8 mouse cellular contexts compared by ENCODE assay signal in the genomic region with DNA sequence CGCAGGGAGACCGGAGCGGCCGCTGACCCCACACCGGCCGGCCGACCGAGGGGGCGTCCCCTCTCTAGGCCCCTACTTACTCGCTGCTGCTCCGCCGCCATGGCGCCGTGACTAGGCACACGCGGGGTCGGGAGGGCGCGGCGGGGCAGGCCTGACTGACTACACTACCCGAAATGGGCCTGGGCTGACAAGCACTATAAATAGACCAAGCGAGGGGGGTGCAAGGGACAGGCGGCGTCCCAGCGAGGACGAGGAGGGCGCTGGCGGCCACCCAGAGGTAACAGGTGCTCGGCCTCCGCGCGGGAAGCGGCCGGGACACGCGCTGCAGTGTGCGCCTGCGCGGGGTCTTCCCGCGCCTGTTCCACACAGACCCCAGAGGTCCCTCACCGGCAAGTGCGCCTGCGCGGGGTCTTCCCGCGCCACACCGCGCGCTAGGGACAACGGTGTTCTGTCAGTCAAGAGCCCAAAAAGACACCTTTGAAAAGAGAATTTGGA. TPM values are rescaled to one million over a fixed set of nuclear protein-coding genes. Genes with fewer than 3 reads are reported as not detected.
DNase-seq lines count a peak whose midpoint lies in the region; ATAC-seq and TF ChIP-seq lines count a peak whose summit lies in the region.

No protein-coding gene starts in this region.

- peak overlapping the region; percentile 57 for H3K9ac ChIP-seq in embryonic facial prominence, embryonic 12.5 days
- peak overlapping the region; percentile 54 for H3K9ac ChIP-seq in limb, embryonic 14.5 days (ENCODE audit: low read depth, low read length, severe bottlenecking)
- H3K9ac ChIP-seq in midbrain, postnatal 0 days (replicated peaks; ENCODE audit: low read length, poor library complexity, severe bottlenecking): peak overlapping the region; percentile 71

- WGBS in embryonic facial prominence, embryonic 12.5 days: under 1% methylated on average over 51 of the region's 51 CpGs
- WGBS in limb, embryonic 14.5 days: under 1% methylated on average over 51 of the region's 51 CpGs
- 1% methylated on average over 51 of the region's 51 CpGs for WGBS in midbrain, postnatal 0 days

- H3K4me2 ChIP-seq in embryonic facial prominence, embryonic 12.5 days (replicated peaks): peak overlapping the region; percentile 98
- peak overlapping the region; percentile 95 for H3K4me2 ChIP-seq in limb, embryonic 14.5 days (replicated peaks; ENCODE audit: low read depth, low read length, severe bottlenecking)
- H3K4me2 ChIP-seq in midbrain, postnatal 0 days (ENCODE audit: low read depth, low read length, poor library complexity, severe bottlenecking): peak overlapping the region; percentile 91

- no peak for TF ChIP-seq CTCF in midbrain, postnatal 0 days (IDR thresholded peaks at IDR 0.05)

- H3K27me3 ChIP-seq in embryonic facial prominence, embryonic 12.5 days: 0 out of 2 replicates have a peak, but pooled peaks cover 4% of the 10 kb centered on the region
- no peaks in the 10 kb centered on the region for H3K27me3 ChIP-seq in limb, embryonic 14.5 days (ENCODE audit: control insufficient read depth, insufficient read depth, low read length)
- no peaks in the 10 kb centered on the region for H3K27me3 ChIP-seq in midbrain, postnatal 0 days (ENCODE audit: insufficient read depth, low read length)
- no peaks in the 10 kb centered on the region for H3K27me3 ChIP-seq in splenic B cell, adult 2 months (ENCODE audit: control insufficient read depth, insufficient read depth, low read length, poor library complexity, severe bottlenecking)

- no peaks in the 10 kb centered on the region for H3K36me3 ChIP-seq in embryonic facial prominence, embryonic 12.5 days
- no peaks in the 10 kb centered on the region for H3K36me3 ChIP-seq in limb, embryonic 14.5 days (ENCODE audit: control insufficient read depth, insufficient read depth, low read length)
- H3K36me3 ChIP-seq in midbrain, postnatal 0 days (ENCODE audit: insufficient read depth, low read length): no peaks in the 10 kb centered on the region
- H3K36me3 ChIP-seq in splenic B cell, adult 2 months (ENCODE audit: control insufficient read depth, insufficient read depth, low read length, poor library complexity, severe bottlenecking): no peaks in the 10 kb centered on the region

- no peak for TF ChIP-seq POLR2A in limb, embryonic 14.5 days (IDR thresholded peaks at IDR 0.05; ENCODE audit: borderline replicate concordance, extremely low read depth, insufficient read depth, insufficient read length)

- no peaks in the 10 kb centered on the region for H3K9me3 ChIP-seq in embryonic facial prominence, embryonic 12.5 days
- H3K9me3 ChIP-seq in limb, embryonic 14.5 days (ENCODE audit: control insufficient read depth, low read length): no peaks in the 10 kb centered on the region
- H3K9me3 ChIP-seq in midbrain, postnatal 0 days (ENCODE audit: low read length): no peaks in the 10 kb centered on the region

- peak; percentile 17 to 26 for DNase-seq in lung, adult 18-20 months
- DNase-seq in lung, postnatal 25 days (ENCODE audit: low spot score): no peak
- DNase-seq in heart, adult 18-20 months: peak; percentile 77 to 81
- DNase-seq in kidney, adult 11 months: peak; percentile 45
- peak; percentile 78 for DNase-seq in limb, embryonic 14.5 days (ENCODE audit: low spot score)
- DNase-seq in midbrain, postnatal 0 days (ENCODE audit: low spot score): peak; percentile 93
- peak; percentile 63 for DNase-seq in splenic B cell, adult 2 months (ENCODE audit: low read depth, low spot score)

- H3K4me3 ChIP-seq in embryonic facial prominence, embryonic 12.5 days: peak overlapping the region; percentile 51
- peak overlapping the region; percentile 46 for H3K4me3 ChIP-seq in limb, embryonic 14.5 days (replicated peaks; ENCODE audit: low read length)
- peak overlapping the region; percentile 52 for H3K4me3 ChIP-seq in midbrain, postnatal 0 days (ENCODE audit: low read depth, low read length)

- peak; percentile 87 for ATAC-seq in embryonic facial prominence, embryonic 12.5 days (ENCODE audit: insufficient number of reproducible peaks, insufficient read depth, low FRiP score, low TSS enrichment)
- ATAC-seq in limb, embryonic 14.5 days (ENCODE audit: low FRiP score, low read depth): peak; percentile 95
- ATAC-seq in midbrain, postnatal 0 days (ENCODE audit: low FRiP score): peak; percentile 94

- no peak overlapping the region for H3K27ac ChIP-seq in embryonic facial prominence, embryonic 12.5 days
- H3K27ac ChIP-seq in limb, embryonic 14.5 days (replicated peaks; ENCODE audit: low read depth, low read length): no peak overlapping the region
- peak overlapping the region; percentile 85 for H3K27ac ChIP-seq in midbrain, postnatal 0 days (ENCODE audit: low read depth, low read length)

- peaks cover 10% of the 10 kb centered on the region; the same call in 1 of the 2 replicates for H3K4me1 ChIP-seq in embryonic facial prominence, embryonic 12.5 days
- H3K4me1 ChIP-seq in limb, embryonic 14.5 days (ENCODE audit: control insufficient read depth, insufficient read depth, low read length): peaks cover 7% of the 10 kb centered on the region; the same call in 1 of the 2 replicates
- no peaks in the 10 kb centered on the region for H3K4me1 ChIP-seq in midbrain, postnatal 0 days (ENCODE audit: insufficient read depth, low read length)

RNA-seq across cellular contexts. Expression of gene Kbtbd12, which starts 10.4 kb away (rescaled TPM):
- polyA plus RNA-seq in embryonic facial prominence, embryonic 12.5 days (2016; fragmentation: Nextera tagmentation; extraction: Ambion mirVana): 0.36 TPM in 1 of 2 replicates, not detected in the other
- 10 to 100 TPM; 42.6 to 44.1 TPM for total RNA-seq in heart, adult 18-20 months (2021)
- 0.50 and 0.78 TPM in 2 replicates for polyA plus RNA-seq in limb, embryonic 14.5 days (2012; rRNA removed)
- polyA plus RNA-seq in limb, embryonic 14.5 days (2014; fragmentation: Nextera tagmentation; extraction: Ambion mirVana): 0.95 and 1.3 TPM in 2 replicates
- total RNA-seq in midbrain, postnatal 0 days (2014; rRNA removed): 0.16 and 0.38 TPM in 2 replicates
- polyA plus RNA-seq in midbrain, postnatal 0 days (2015; fragmentation: Nextera tagmentation; extraction: Ambion mirVana): 0.25 TPM in 1 of 2 replicates, not detected in the other
